Mouse (Mus musculus): Measurements from ENCODE around the gene Scgb1b17. TPM values are rescaled to one million over a fixed set of nuclear protein-coding genes. Genes with fewer than 3 reads are reported as not detected.
"Not testable (repeated sequence)": the region's sequence is repeated elsewhere in the genome, so short reads cannot be mapped to it uniquely, and the experiment has no call there.

The Scgb1b17 gene
- not detected for total RNA-seq (2021)
- long read RNA-seq, experiment 1, result 0 reads
- long read RNA-seq, experiment 2, result 0 reads

GRCm38 (mm10) chr7:33063149-33063548 is at the start of gene Scgb1b17:
Gene Scgb1b17 (plus strand): TSS chr7:33063449.
- DNase-seq (ENCODE audit: low spot score in 2 of 2), result not testable (repeated sequence)

- not testable (repeated sequence) for DNase-seq (ENCODE audit: low spot score in 2 of 2)
These were observed 6.8 kb upstream of the Scgb1b17 start, which contains the start of gene Scgb2b17 for GRCm38 (mm10) chr7:33056461-33056860. Gene Scgb2b17 (minus strand): TSS chr7:33056561.

Other genes starting within 250 kb of the Scgb1b17 start
- gene Scgb2b15, start 233.8 kb upstream of the Scgb1b17 start, total RNA-seq (2021), result not detected
- gene Scgb1b15, start 226.9 kb upstream of the Scgb1b17 start, total RNA-seq (2021), result not detected
- gene Scgb2b17, start 6.9 kb upstream of the Scgb1b17 start, total RNA-seq (2021), result not detected
- gene Scgb2b18, start 110.4 kb downstream of the Scgb1b17 start, total RNA-seq (2021), result not detected
- not detected for gene Scgb1b18, start 122.1 kb downstream of the Scgb1b17 start, total RNA-seq (2021)
- gene Scgb2b19, start 216.9 kb downstream of the Scgb1b17 start, total RNA-seq (2021), result not detected
- not detected for gene Scgb1b19, start 223.8 kb downstream of the Scgb1b17 start, total RNA-seq (2021)

Measured in gastrocnemius, postnatal 4 days (tissue).